Mouse (Mus musculus) macrophage (primary cell): Measurements from ENCODE around the gene Mpst. TPM values are rescaled to one million over a fixed set of nuclear protein-coding genes. Genes with fewer than 3 reads are reported as not detected.

Source experiments
- H3K27ac ChIP-seq: fragments of 350-480 bp; formaldehyde crosslinking; 2 replicates; pipeline ENCODE4 v1.9.0; 2021
- H3K36me3 ChIP-seq: fragments of 350-480 bp; formaldehyde crosslinking; 2 replicates; pipeline ENCODE4 v1.9.0; 2021; ENCODE audit errors: inconsistent target
- H3K4me3 ChIP-seq: fragments of 350-480 bp; formaldehyde crosslinking; 2 replicates; pipeline ENCODE4 v1.9.0; 2021; ENCODE audit errors: inconsistent target
- H3K79me2 ChIP-seq: fragments of 350-480 bp; formaldehyde crosslinking; 2 replicates; pipeline ENCODE4 v1.9.0; 2021; ENCODE audit errors: inconsistent target
- WGBS: methylation state at CpG from one replicate; pipeline ENCODE4 v1.1.7; 2026; ENCODE audit warnings: inconsistent platforms; ENCODE audit not compliant: missing documents; 5-methylcytosine and 5-hydroxymethylcytosine counted together
- polyA plus RNA-seq: library from polyadenylated mRNA; stranded (reverse); fragments of 250-400 nt; gene quantifications from 3 replicates; pipeline ENCODE4 v1.2.4, GENCODE M21; 2018; ENCODE audit warnings: inconsistent platforms

The Mpst gene
- polyA plus RNA-seq, 1 experiment from 2014 or later, result 16.6 TPM

DNA sequence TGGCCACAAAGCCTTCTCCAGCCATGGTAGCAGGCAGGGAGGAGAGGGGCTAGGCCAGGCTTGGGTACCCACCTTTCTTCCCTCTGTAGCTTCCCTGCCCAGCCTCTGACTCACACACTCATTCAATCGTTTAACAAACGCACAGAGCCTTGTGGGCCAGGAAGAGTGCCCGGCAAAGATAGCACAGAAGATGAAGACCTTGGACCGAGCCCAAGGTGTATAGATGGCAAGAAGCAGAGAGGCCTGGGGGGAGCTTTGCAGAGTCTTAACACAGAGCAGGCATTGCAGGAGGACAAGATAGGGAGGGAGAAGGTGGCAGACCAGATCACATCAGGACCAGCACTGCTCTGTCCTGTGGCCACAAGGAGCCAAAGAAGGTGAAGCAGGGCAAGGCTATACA is 49.0 kb downstream of the Mpst start:
- Histone ChIP-seq H3K79me2 (no peaks in the 10 kb centered on the region), H3K4me3 (no peak overlapping the region), H3K27ac (no peak overlapping the region), H3K36me3 (no peaks in the 10 kb centered on the region)
- 63% methylated on average over 4 of the region's 4 CpGs for WGBS

DNA sequence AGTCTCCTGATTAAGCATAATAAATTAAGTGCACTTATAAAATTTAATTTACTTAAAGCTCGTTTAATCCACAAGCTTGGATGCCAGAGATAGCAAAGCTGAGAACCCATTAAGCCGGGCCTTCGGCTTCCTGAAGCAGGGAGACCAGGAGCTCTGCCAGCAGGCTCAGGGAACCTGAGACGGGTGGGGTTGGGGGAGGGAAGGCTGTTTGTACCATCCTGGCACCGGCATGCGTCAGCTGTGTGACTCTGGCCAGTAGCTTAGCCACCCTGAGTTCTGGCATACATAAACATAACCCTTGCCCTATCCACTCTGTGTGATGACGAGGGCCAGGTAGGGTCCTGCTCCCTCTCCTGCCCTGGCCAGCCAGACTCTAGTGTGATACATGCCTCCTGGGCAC is 49.8 kb downstream of the Mpst start:
- WGBS, result 88% methylated on average over 6 of the region's 7 CpGs
- Histone ChIP-seq H3K79me2 (no peaks in the 10 kb centered on the region), H3K4me3 (no peak overlapping the region), H3K36me3 (no peaks in the 10 kb centered on the region), H3K27ac (no peak overlapping the region)

- WGBS, result 82% methylated on average over 10 of the region's 10 CpGs
- no peak overlapping the region for H3K27ac ChIP-seq
- no peaks in the 10 kb centered on the region for H3K79me2 ChIP-seq
- H3K4me3 ChIP-seq, result no peak overlapping the region
- H3K36me3 ChIP-seq, result no peaks in the 10 kb centered on the region
Observed at GRCm38 (mm10) chr15:78457193-78457592, 51.0 kb downstream of the Mpst start.

GRCm38 (mm10) chr15:78462981-78463380 is 56.8 kb downstream of the Mpst start:
- no peak overlapping the region for H3K27ac ChIP-seq
- 5% methylated on average over 2 of the region's 2 CpGs for WGBS
- H3K4me3 ChIP-seq, result no peak overlapping the region
- H3K79me2 ChIP-seq, result no peaks in the 10 kb centered on the region
- H3K36me3 ChIP-seq, result no peaks in the 10 kb centered on the region

Other genes starting within 250 kb of the Mpst start
- 12.6 to 19.9 TPM (median 13.4 TPM) in 3 replicates for gene Ift27, start 232.3 kb upstream of the Mpst start, polyA plus RNA-seq
- gene Pvalb, start 200.0 kb upstream of the Mpst start, polyA plus RNA-seq, result not detected in 3 replicates
- 91.7 to 151 TPM (median 136 TPM) in 3 replicates for gene Ncf4, start 161.6 kb upstream of the Mpst start, polyA plus RNA-seq
- gene Csf2rb2, start 100.7 kb upstream of the Mpst start, polyA plus RNA-seq, result 77.0 to 225 TPM (median 156 TPM) in 3 replicates
- 65.3 to 406 TPM (median 143 TPM) in 3 replicates for gene Csf2rb, start 80.7 kb upstream of the Mpst start, polyA plus RNA-seq
- gene Tex33, start 10.5 kb upstream of the Mpst start, polyA plus RNA-seq, result not detected in 3 replicates
- gene Tst, start 509 bp upstream of the Mpst start, polyA plus RNA-seq, result 4.4 to 12.5 TPM (median 7.0 TPM) in 3 replicates
- gene Kctd17, start 22.1 kb downstream of the Mpst start, polyA plus RNA-seq, result 6.9 to 12.1 TPM (median 10.0 TPM) in 3 replicates
- not detected in 3 replicates for gene Tmprss6, start 62.2 kb downstream of the Mpst start, polyA plus RNA-seq
- 0.12 to 0.16 TPM in 2 of 3 replicates, not detected in the other for gene Il2rb, start 88.9 kb downstream of the Mpst start, polyA plus RNA-seq
- 2.9 to 6.5 TPM (median 3.7 TPM) in 3 replicates for gene C1qtnf6, start 125.0 kb downstream of the Mpst start, polyA plus RNA-seq
- not detected in 3 replicates for gene Sstr3, start 138.3 kb downstream of the Mpst start, polyA plus RNA-seq
- 169 to 717 TPM (median 258 TPM) in 3 replicates for gene Rac2, start 166.4 kb downstream of the Mpst start, polyA plus RNA-seq
- gene Cyth4, start 190.6 kb downstream of the Mpst start, polyA plus RNA-seq, result 240 to 319 TPM (median 275 TPM) in 3 replicates